ENCODE assay signal across 9 mouse cellular contexts in the genomic region with DNA sequence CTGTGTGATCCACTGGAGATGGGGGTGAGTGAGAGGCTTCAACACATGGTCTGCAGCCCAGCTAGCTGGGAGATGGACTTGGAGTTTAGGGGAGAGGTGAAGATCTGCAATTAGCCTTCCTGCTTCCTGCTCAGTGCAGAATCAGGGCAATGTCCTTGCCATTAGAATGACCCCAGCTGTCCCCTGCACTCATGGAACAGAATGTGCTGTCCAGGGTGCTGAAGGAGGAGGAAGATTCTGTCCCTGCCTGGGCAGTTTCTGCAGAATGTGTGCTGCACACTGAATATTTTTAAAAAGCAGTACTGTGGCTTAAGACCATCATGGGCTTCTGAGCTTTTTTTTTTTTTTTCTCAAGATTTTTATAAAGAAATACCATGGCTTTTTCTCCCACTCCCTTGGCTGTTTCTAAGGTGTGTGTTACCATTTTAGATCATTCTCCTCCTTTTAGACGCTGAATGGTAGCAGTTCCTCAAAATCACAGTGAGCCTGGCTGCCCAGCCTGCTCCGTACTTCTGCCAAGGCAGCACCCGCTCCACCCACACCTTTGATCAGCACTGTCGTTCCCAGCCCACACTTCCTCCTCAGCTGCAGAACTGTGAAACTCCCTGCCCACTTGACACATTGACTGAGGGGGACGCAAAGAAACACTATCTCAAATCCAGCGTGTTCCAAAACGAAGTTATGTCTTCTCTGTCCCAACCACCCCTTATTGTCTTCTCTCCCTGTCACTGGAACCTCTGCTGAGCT.
A peak's percentile ranks its signal among the peaks of the same experiment; 100 is the strongest.
DNase-seq lines count a peak whose midpoint lies in the region; TF ChIP-seq lines count a peak whose summit lies in the region.
"Had no signal": no experiment of that assay in that cellular context is flagged by ENCODE, and none has a peak within 500 bp of the region (broad histone marks: within the 10 kb centered on the region; RNA-seq: fewer than 3 reads in every experiment).

No protein-coding gene starts in this region.

- 30% methylated on average over 7 of the region's 7 CpGs for WGBS in heart, embryonic 10.5 days

- no peak for TF ChIP-seq EP300 in CH12.LX (IDR thresholded peaks at IDR 0.05; ENCODE audit: low read length)

- no peak overlapping the region for H3K4me2 ChIP-seq in CH12.LX (ENCODE audit: insufficient read depth, low read depth, poor library complexity, severe bottlenecking)
- H3K4me2 ChIP-seq: heart, embryonic 15.5 days had no signal

- no peak overlapping the region for H3K9ac ChIP-seq in CH12.LX (ENCODE audit: insufficient read depth, low read depth)
- H3K9ac ChIP-seq: heart, embryonic 15.5 days had no signal

- no peaks in the 10 kb centered on the region for H3K36me3 ChIP-seq in heart, embryonic 10.5 days
- H3K36me3 ChIP-seq in CH12.LX (replicated peaks in 1 of 2; ENCODE audit: control insufficient read depth in 1 of 2, insufficient read depth in 1 of 2, low read length in 1 of 2) = no peaks in the 10 kb centered on the region
- H3K36me3 ChIP-seq: heart, embryonic 15.5 days had no signal

- no peaks in the 10 kb centered on the region for H3K9me3 ChIP-seq in heart, embryonic 10.5 days
- H3K9me3 ChIP-seq in CH12.LX (replicated peaks; ENCODE audit: low read length) = peaks cover 3% of the 10 kb centered on the region
- H3K9me3 ChIP-seq: heart, embryonic 15.5 days had no signal

- no peaks in the 10 kb centered on the region for H3K27me3 ChIP-seq in heart, embryonic 10.5 days (ENCODE audit: insufficient read depth, poor library complexity, severe bottlenecking)
- H3K27me3 ChIP-seq in CH12.LX (replicated peaks) = no peaks in the 10 kb centered on the region
- H3K27me3 ChIP-seq: heart, embryonic 15.5 days had no signal

- no peak for TF ChIP-seq POLR2A in CH12.LX (IDR thresholded peaks at IDR 0.05; ENCODE audit: low read depth, low read length)

- H3K4me3 ChIP-seq in heart, embryonic 10.5 days = no peak overlapping the region
- no peak overlapping the region for H3K4me3 ChIP-seq in CH12.LX (replicated peaks in 1 of 3; ENCODE audit: low read depth in 2 of 3, low read length in 2 of 3, poor library complexity in 1 of 3)
- H3K4me3 ChIP-seq: heart, embryonic 15.5 days had no signal

- no peak for TF ChIP-seq RAD21 in CH12.LX (IDR thresholded peaks at IDR 0.05; ENCODE audit: low read depth, low read length)

- no peak for TF ChIP-seq CTCF in CH12.LX (conservative IDR thresholded peaks at IDR 0.05 in 1 of 2, IDR thresholded peaks at IDR 0.05 in 1 of 2; ENCODE audit: low read depth in 2 of 2, low read length in 2 of 2)

- no peak overlapping the region for H3K27ac ChIP-seq in heart, embryonic 10.5 days
- H3K27ac ChIP-seq in CH12.LX (ENCODE audit: insufficient read depth, low read depth) = no peak overlapping the region
- H3K27ac ChIP-seq: heart, embryonic 15.5 days had no signal

- DNase-seq in heart, embryonic 10.5 days (ENCODE audit: low spot score) = peak; percentile 83
- DNase-seq in heart, adult 11 months = no peak
- peak; percentile 39 for DNase-seq in CH12.LX (ENCODE audit: extremely low read depth)
- DNase-seq in embryo, embryonic 11.5 days (ENCODE audit: low read depth, low spot score) = peak; percentile 59
- peak; percentile 64 to 81 for DNase-seq in layer of hippocampus, adult 18-20 months (ENCODE audit: low spot score in 2 of 2)
- peak; percentile 20 for DNase-seq in ovary, postnatal 14 days (ENCODE audit: low spot score)
- no peak for DNase-seq in thymus, postnatal 36 days
- DNase-seq in spleen, adult 18-20 months = no peak

- in situ Hi-C loops in CH12.LX (cut with MboI; ENCODE audit: low pct_ligation_motif_present, low pct_unique_long_range_greater_than_20kb, low sequenced_read_pairs) = no loop called here

- no peaks in the 10 kb centered on the region for H3K4me1 ChIP-seq in heart, embryonic 10.5 days
- peaks cover 0 to 11% of the 10 kb centered on the region in 2 experiments; a peak in 2 of 4 replicates for H3K4me1 ChIP-seq in CH12.LX (ENCODE audit: control insufficient read depth in 1 of 2, insufficient read depth in 2 of 2)
- H3K4me1 ChIP-seq: heart, embryonic 15.5 days had no signal

- no peaks in the 10 kb centered on the region for H3K79me2 ChIP-seq in CH12.LX (replicated peaks; ENCODE audit: control insufficient read depth, extremely low read depth, insufficient read depth, poor library complexity, severe bottlenecking)

- dilution Hi-C loops in CH12.LX (cut with MboI; ENCODE audit: extremely low pct_ligation_motif_present, extremely low pct_unique_long_range_greater_than_20kb, low sequenced_read_pairs) = no loop called here

TF ChIP-seq in CH12.LX, 34 proteins besides CTCF, POLR2A, EP300 and RAD21:
- TF ChIP-seq USF2 (conservative IDR thresholded peaks at IDR 0.05; ENCODE audit: low read depth, low read length) (no peak), ZC3H11A (IDR thresholded peaks at IDR 0.05; ENCODE audit: low read depth, low read length) (no peak), NRF1 (IDR thresholded peaks at IDR 0.05; ENCODE audit: low read depth, low read length) (no peak)
TF ChIP-seq in CH12.LX: peak in this region for 0.

Comparison
In these comparisons a context has a peak if more than half of its experiments do, and no peak if none do; other contexts are left out.
1. DNase-seq: peak in heart, embryonic 10.5 days (single experiment), CH12.LX (single experiment), embryo, embryonic 11.5 days (single experiment), layer of hippocampus, adult 18-20 months (2 of 2) and ovary, postnatal 14 days (single experiment); none in heart, adult 11 months (single experiment), thymus, postnatal 36 days (0 of 2) and spleen, adult 18-20 months (0 of 2).